Mouse (Mus musculus) myocyte (in vitro differentiated cells): ENCODE results near the gene Tcta.

Source experiments
- CEBPB ChIP-seq: IDR thresholded peaks from 2 replicates; pipeline ENCODE4 v1.6.1; 2011; ENCODE audit warnings: mild to moderate bottlenecking, moderate library complexity; ENCODE audit not compliant: poor library complexity, insufficient read depth, severe bottlenecking
- E2F4 ChIP-seq: IDR thresholded peaks from one replicate; pipeline ENCODE4 v1.6.1; 2011; ENCODE audit warnings: mild to moderate bottlenecking, control low read depth, moderate library complexity; ENCODE audit not compliant: insufficient read depth
- MAX ChIP-seq: IDR thresholded peaks from one replicate; pipeline ENCODE4 v1.6.1; 2011; ENCODE audit warnings: low read depth, mild to moderate bottlenecking, control low read depth
- MYOD1 ChIP-seq, 3 experiments: IDR thresholded peaks; one replicate each; pipeline ENCODE4 v1.6.1; 2011; ENCODE audit warnings: control low read depth in 2 of 3, low read depth in 2 of 3, mild to moderate bottlenecking in 2 of 3, moderate library complexity in 1 of 3; ENCODE audit not compliant: insufficient read length in 2 of 3, control insufficient read depth in 1 of 3
- MYOG ChIP-seq, 3 experiments: IDR thresholded peaks; one replicate each; pipeline ENCODE4 v1.6.1; 2011; ENCODE audit warnings: control low read depth in 2 of 3, low read depth in 2 of 3, mild to moderate bottlenecking in 2 of 3; ENCODE audit not compliant: insufficient read length in 2 of 3, control insufficient read depth in 1 of 3, insufficient read depth in 1 of 3
- POLR2A ChIP-seq: IDR thresholded peaks from one replicate; pipeline ENCODE4 v1.6.1; 2011; ENCODE audit warnings: low read depth, mild to moderate bottlenecking, control low read depth, moderate library complexity; ENCODE audit not compliant: insufficient read length
- POLR2AphosphoS2 ChIP-seq: IDR thresholded peaks from one replicate; pipeline ENCODE4 v1.6.1; 2011; ENCODE audit warnings: low read depth, control low read depth; ENCODE audit not compliant: insufficient read length
- REST ChIP-seq: IDR thresholded peaks from one replicate; pipeline ENCODE4 v1.6.1; 2011; ENCODE audit warnings: mild to moderate bottlenecking, control low read depth, moderate library complexity; ENCODE audit not compliant: insufficient read depth, insufficient read length
- SRF ChIP-seq: IDR thresholded peaks from one replicate; pipeline ENCODE4 v1.6.1; 2011; ENCODE audit warnings: low read depth; ENCODE audit not compliant: control insufficient read depth, insufficient read length
- TCF12 ChIP-seq: IDR thresholded peaks from one replicate; pipeline ENCODE4 v1.6.1; 2011; ENCODE audit warnings: mild to moderate bottlenecking, control low read depth; ENCODE audit not compliant: poor library complexity, insufficient read depth, severe bottlenecking
- USF1 ChIP-seq: IDR thresholded peaks from one replicate; pipeline ENCODE4 v1.6.1; 2011; ENCODE audit warnings: low read depth, mild to moderate bottlenecking, control low read depth, moderate library complexity

DNA sequence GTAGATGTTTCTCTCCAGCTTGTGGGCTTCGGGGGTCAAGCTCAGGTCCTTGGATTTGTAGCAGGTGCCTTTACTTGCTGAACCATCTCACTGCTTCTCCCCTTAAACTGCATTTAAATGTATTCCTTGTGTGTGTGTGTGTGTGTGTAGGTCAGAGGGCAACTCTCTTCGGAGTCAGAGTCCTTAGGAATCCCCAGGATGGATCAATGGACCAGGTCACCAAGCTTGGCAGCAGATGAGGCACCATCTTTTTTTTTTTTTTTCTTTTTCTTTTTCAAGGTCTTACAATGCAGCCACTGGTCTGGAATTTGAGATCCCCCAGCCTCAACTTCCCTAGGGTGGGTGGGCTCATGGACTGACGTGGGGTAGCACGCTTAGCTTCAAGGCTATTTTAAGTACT, 38.5 kb upstream of the Tcta start:
- TF ChIP-seq CEBPB (no peak), POLR2A (no peak), E2F4 (no peak), SRF (no peak), TCF12 (no peak), MYOD1 (IDR thresholded peaks at IDR 0.05; ENCODE audit: control insufficient read depth in 1 of 3, insufficient read length in 2 of 3, low read depth in 2 of 3) (no peak), USF1 (no peak), POLR2AphosphoS2 (no peak), MAX (no peak), REST (no peak), MYOG (IDR thresholded peaks at IDR 0.05; ENCODE audit: control insufficient read depth in 1 of 3, insufficient read depth in 1 of 3, insufficient read length in 2 of 3, low read depth in 2 of 3) (no peak)
